Mouse (Mus musculus): ENCODE measurements around the gene Lcn11.
"Not testable (repeated sequence)": the region's sequence is repeated elsewhere in the genome, so short reads cannot be mapped to it uniquely, and the experiment has no call there.

The Lcn11 gene

GRCm38 (mm10) chr2:25776717-25777116 lies at the start of gene Lcn11:
Lcn11 (plus strand) TSS chr2:25777017.
- DNase-seq (ENCODE audit: low spot score): no peak

GRCm38 (mm10) chr2:25733199-25733930 lies 43.5 kb upstream of the Lcn11 start:
- DNase-seq (ENCODE audit: low spot score): no peak

DNA sequence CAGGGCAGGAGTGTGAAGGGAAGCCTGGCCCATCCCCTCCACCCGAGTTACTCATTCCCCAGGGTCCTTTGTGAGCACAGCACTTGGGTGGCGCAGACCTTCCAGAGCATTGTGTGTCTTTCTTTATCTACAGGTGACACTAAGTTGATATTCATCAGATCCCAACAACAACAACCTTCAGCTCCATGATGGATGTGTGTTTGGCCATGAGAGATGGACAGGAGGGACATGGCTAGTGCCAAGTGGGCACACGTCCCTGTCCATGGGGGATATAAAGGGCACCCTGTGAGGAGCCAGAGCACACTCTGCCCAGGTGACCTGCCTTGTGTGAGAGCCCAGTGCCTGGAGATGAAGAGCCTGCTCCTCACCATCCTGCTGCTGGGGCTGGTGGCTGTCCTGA lies 40.1 kb upstream of the Lcn11 start, which contains the start of gene Obp2b:
Gene Obp2b, plus strand, starts transcription at position 301 of the 400 bp plus-strand sequence.
- DNase-seq (ENCODE audit: low spot score): not testable (repeated sequence)

DNA sequence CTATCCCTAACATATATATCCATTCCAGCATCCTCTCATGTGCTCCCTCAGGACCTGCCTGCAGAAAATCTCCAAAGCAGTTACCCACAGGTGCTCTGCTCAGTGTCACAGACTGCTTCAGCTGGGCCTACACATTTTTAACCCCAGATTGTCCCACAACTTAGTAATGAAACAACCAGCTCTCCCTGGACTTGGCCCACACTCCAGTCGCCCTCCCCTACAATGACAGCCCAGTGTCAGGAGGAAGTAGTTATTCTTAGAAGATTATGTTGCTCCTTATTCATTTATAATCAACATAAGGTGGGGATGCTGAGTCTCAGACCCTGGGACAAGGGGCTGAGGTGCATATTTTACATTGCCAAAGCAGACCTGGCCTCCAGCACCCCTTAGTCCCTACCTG lies 35.1 kb upstream of the Lcn11 start:
- no peak for DNase-seq (ENCODE audit: low spot score)

- DNase-seq (ENCODE audit: low spot score): no peak
Measured at GRCm38 (mm10) chr2:25754201-25754600, 22.6 kb upstream of the Lcn11 start.

DNA sequence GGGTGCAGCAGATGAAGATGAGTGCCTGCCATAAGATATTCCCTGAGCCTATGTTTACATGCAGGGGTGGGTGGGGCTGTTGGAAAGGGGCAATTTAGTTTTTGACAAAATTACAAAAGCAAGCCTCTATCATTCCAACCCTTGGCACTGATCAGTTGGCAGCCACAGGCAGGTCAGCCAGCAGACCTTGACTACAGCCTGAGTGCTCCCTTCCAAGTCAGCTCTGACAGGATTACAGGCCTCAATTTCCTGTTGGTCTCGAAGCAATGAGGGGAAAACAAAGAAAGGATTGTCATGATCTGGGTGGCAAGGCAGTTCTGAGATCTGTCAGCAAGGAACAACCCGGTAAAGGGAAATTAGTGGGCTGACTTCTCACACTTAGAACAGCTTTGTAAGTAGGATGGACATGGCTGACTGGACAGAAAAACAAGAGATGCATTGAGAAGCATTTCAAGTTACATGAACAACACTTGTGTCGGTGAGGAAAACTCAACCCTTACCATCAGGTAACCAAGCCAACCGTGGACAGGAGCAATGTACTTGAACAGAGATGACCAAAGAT lies 18.7 kb upstream of the Lcn11 start:
- DNase-seq (ENCODE audit: low spot score): no peak

DNA sequence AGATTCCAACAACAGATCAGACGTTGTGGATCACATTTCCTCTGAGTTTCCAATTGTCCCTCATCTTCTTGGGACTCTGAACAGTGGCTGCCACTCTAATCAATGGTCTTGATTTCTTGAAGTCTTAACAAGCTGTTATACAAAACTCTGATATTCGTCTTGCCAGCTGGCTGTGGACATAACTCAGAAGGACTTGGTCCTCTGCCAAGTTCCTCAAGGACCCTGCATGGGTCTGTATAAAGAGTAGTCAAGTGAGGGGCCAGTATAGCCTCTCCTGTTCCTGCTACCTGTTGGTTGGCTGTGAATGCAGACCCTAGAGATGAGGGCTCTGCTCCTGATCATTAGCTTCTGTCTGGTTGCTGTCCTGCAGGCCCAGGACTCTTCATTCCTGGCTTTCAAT lies 11.5 kb upstream of the Lcn11 start, which contains the start of gene Lcn3:
Gene Lcn3, plus strand, starts transcription at position 301 of the 400 bp plus-strand sequence.
- no peak for DNase-seq (ENCODE audit: low spot score)

GRCm38 (mm10) chr2:25767764-25768163 lies 9.1 kb upstream of the Lcn11 start:
- DNase-seq (ENCODE audit: low spot score): no peak

GRCm38 (mm10) chr2:25773507-25773906 lies 3.3 kb upstream of the Lcn11 start:
- no peak for DNase-seq (ENCODE audit: low spot score)

DNA sequence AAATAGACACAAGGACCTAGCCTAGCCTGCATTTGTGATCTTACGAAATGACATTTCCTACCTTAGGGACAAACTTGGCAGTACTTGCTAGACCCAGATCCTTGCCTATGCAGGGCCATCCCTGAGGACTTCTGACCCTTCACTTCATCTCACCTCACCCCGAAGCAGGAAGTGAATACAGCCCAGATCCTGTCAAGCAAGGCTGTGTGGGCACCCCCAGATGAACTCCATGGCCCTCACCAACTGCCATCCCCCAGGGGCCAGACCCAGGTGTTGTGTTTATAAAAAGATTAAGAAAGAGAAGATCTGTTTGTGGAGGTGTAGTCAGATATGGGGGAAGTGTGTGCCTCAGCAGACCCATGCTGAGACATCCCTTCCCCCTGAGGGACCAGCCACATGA lies 2.2 kb upstream of the Lcn11 start:
- DNase-seq (ENCODE audit: low spot score): no peak

- no peak for DNase-seq (ENCODE audit: low spot score)
Measured at GRCm38 (mm10) chr2:25775991-25776390, 826 bp upstream of the Lcn11 start.

DNA sequence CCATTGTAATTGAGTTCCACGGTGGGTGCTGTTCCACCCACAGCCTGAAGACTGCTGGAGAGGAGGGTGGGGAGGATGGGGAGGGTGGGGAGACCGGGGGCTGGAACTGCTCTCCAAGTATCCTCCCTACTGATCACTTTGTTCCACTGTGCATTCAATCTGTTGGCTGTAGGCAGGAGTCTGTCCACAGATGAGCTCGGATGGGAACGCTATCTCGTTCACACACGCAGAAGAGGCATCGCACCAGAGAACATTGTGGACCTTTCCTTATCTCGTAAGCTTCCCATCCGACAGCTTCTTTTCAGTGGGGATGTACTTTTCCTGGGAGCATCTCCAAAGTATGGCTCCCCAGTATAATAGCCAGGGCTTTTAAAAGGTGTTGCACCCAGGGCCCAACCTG lies 2.3 kb downstream of the Lcn11 start:
- DNase-seq (ENCODE audit: low spot score): no peak

DNA sequence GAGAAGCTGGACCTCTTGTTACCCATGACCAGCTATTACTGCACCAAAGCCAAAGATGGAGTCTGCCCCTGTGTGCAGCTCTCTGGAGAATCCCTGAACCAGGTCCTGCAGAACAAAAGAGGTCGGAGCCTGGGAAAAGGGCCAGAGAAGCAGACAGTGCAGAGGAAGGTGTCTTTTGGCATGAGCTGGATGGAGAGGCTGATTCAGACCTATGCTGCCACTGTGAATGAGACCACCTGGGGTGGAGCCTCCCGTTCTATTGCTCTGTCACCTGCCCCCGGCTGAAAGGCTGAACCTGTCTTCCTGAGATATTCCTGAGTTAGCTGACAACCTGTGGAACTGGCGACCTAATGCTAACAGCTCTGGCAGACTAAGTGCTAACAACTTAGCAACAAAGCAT lies 4.1 kb downstream of the Lcn11 start:
- DNase-seq (ENCODE audit: low spot score): no peak

DNA sequence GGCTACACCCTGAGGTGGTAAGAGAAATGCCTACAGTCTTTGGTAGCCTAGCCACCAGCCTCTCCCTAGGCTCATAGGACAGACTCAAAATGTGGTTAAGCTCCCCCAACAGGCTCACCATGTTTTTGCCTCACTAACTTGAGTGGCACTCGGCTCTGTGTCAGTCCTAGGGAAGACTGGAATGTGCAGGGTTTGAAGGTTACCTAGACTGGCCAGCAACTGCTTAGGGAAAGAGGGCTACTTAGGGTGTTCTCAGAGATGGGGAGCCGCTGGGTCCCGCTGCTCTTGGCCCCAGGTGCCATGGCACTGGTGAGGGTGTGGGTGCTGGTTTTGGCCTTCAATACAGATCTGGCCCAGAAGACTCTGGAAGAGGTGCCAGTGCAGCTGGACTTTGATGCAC lies 5.1 kb downstream of the Lcn11 start, which contains the start of gene Gm13539:
Gene Gm13539, plus strand, starts transcription at position 301 of the 400 bp plus-strand sequence.
- no peak for DNase-seq (ENCODE audit: low spot score)

- DNase-seq (ENCODE audit: low spot score): no peak
Measured at GRCm38 (mm10) chr2:25785573-25786322, 8.9 kb downstream of the Lcn11 start.

- DNase-seq (ENCODE audit: low spot score): no peak
Measured at GRCm38 (mm10) chr2:25789092-25789491, 12.3 kb downstream of the Lcn11 start.

DNA sequence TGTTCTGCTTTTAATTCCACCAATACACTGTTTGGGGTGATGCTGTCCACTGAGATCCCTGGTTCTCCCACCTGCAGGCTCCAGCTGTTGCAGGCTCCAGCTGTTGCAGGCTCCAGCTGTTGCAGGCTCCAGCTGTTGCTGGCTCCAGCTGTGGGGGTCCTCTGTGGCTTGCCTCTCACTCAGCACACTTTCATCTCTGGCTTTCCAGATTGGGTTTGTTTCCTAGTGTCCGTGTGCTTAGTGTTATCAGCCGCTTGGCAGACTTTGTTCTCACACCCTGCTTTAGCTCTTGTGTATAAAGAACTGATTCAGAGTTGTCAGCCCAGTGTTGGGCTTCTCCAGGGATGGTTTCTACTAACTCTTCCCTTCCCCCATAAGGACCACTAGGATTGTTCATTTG lies 20.8 kb downstream of the Lcn11 start:
- no peak for DNase-seq (ENCODE audit: low spot score)

DNA sequence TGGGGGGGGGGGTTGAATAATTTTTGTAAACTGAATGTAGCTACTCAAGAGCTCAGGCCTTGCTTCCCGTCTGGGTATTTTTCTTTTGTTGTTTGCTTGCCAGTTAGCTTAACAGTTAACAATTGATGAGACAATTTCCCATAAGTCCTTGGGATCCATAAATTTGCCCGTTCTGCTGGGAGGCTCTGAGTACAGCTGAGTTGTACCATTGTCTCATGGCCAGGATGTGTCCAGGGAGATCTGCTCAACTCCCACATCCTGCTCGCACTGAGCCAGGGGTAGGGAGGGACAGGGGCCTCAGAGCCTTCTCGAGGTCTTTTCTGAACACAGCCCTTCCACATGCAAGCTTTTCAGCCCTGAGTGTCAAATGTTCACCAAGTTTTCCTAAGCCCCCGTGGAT lies 21.2 kb downstream of the Lcn11 start:
- no peak for DNase-seq (ENCODE audit: low spot score)

DNA sequence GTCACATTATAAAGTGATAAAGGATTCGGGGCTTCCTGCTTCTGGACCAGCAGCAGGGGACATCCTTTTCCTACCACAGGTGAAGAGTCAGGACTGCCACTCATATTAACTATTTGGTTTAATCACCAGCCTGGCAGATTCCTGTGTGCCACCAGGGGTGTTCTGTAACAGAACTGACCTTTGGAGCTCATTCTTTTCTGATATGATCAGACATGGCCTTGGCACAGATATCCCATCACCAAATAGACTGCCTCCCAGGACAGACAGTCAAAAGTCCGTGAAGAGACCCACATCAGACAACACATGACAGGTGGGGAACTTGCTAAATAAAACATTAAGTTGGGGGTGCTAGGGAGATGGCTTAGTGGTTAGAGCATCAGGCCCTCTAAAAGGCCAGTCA lies 34.9 kb downstream of the Lcn11 start:
- no peak for DNase-seq (ENCODE audit: low spot score)

- DNase-seq (ENCODE audit: low spot score): no peak
Measured at GRCm38 (mm10) chr2:25813364-25813763, 36.5 kb downstream of the Lcn11 start.

- DNase-seq (ENCODE audit: low spot score): not testable (repeated sequence)
Measured at GRCm38 (mm10) chr2:25815748-25816147, 38.9 kb downstream of the Lcn11 start, which contains the start of gene Glt6d1. Glt6d1 (minus strand) TSS chr2:25815848.

DNA sequence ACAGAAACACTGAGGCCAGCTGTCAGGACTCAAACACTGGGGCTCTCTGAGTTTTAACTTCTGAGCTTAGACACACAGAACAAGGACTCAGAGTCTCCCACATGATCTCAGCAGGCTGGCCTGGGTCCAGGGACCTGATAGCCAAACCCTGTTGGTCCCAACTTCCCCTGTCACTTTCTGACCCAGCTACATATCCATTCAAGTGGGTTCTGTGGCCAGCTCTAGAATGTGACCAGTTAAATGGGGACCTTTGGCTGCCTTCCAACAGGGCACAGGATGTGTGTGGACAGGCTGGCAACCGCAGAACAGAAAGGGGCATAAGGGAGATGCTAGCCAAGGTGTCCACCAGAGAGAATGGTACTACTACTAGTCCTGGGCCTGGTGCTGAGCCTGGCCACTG lies 46.0 kb downstream of the Lcn11 start, which contains the start of gene Lcn9:
Gene Lcn9, plus strand, starts transcription at position 348 of the 400 bp plus-strand sequence.
- no peak for DNase-seq (ENCODE audit: low spot score)

- no peak for DNase-seq (ENCODE audit: low spot score)
Measured at GRCm38 (mm10) chr2:25824751-25825150, 47.9 kb downstream of the Lcn11 start.

Measured in retina, embryonic 14.5 days (tissue).